ENCODE assay signal across 8 mouse cellular contexts in genomic region chr9:61012771-61013540, GRCm38 (mm10).
DNase-seq lines count a peak whose midpoint lies in the region; ATAC-seq and TF ChIP-seq lines count a peak whose summit lies in the region.

No protein-coding gene starts in this region.

- no peaks in the 10 kb centered on the region for H3K36me3 ChIP-seq in heart, embryonic 11.5 days (ENCODE audit: control insufficient read depth, insufficient read depth, low read length)
- no peaks in the 10 kb centered on the region for H3K36me3 ChIP-seq in intestine, postnatal 0 days (ENCODE audit: control insufficient read depth, insufficient read depth)
- no peaks in the 10 kb centered on the region for H3K36me3 ChIP-seq in liver, embryonic 14.5 days (replicated peaks; ENCODE audit: control insufficient read depth, insufficient read depth, low read depth)
- no peaks in the 10 kb centered on the region for H3K36me3 ChIP-seq in midbrain, embryonic 13.5 days

- peak; percentile 58 to 84 for DNase-seq in heart, adult 18-20 months
- DNase-seq in ZHBTc4 (ENCODE audit: low read depth, low spot score): peak; percentile 73
- DNase-seq in fat pad, adult 2 months (ENCODE audit: extremely low read depth, low read depth, low spot score): peak; percentile 97
- DNase-seq in liver, embryonic 14.5 days (ENCODE audit: low read depth in 3 of 3, low spot score in 3 of 3): peak in 1 of 3 experiments; percentile 50
- peak; percentile 87 to 92 for DNase-seq in right cerebral cortex, adult 2 months (ENCODE audit: low spot score in 2 of 2)

- WGBS in heart, embryonic 11.5 days (ENCODE audit: insufficient replicate concordance): 55% methylated on average over 19 of the region's 19 CpGs
- WGBS in intestine, postnatal 0 days: 64% methylated on average over 19 of the region's 19 CpGs
- 14% methylated on average over 19 of the region's 19 CpGs for WGBS in liver, embryonic 14.5 days (ENCODE audit: insufficient replicate concordance)
- WGBS in midbrain, embryonic 13.5 days: 73% methylated on average over 19 of the region's 19 CpGs

- TF ChIP-seq CTCF in intestine, postnatal 0 days (IDR thresholded peaks at IDR 0.05; ENCODE audit: low read depth): peak; percentile 33; the same call in 1 of the 2 replicates
- TF ChIP-seq CTCF in liver, embryonic 14.5 days (IDR thresholded peaks at IDR 0.05; ENCODE audit: low read depth): peak; percentile 37

- H3K4me2 ChIP-seq in heart, embryonic 11.5 days: no peak overlapping the region
- H3K4me2 ChIP-seq in intestine, postnatal 0 days (replicated peaks; ENCODE audit: low read depth): no peak overlapping the region
- H3K4me2 ChIP-seq in liver, embryonic 14.5 days (ENCODE audit: low read depth): no peak overlapping the region
- no peak overlapping the region for H3K4me2 ChIP-seq in midbrain, embryonic 13.5 days (replicated peaks)

- no peak overlapping the region for H3K27ac ChIP-seq in heart, embryonic 11.5 days (ENCODE audit: low read depth, low read length)
- no peak overlapping the region for H3K27ac ChIP-seq in intestine, postnatal 0 days (ENCODE audit: low read depth, low read length)
- no peak overlapping the region for H3K27ac ChIP-seq in liver, embryonic 14.5 days
- no peak overlapping the region for H3K27ac ChIP-seq in midbrain, embryonic 13.5 days

- no peak overlapping the region for H3K4me3 ChIP-seq in heart, embryonic 11.5 days (ENCODE audit: low read depth, low read length)
- H3K4me3 ChIP-seq in intestine, postnatal 0 days (ENCODE audit: low read depth, low read length): no peak overlapping the region
- H3K4me3 ChIP-seq in liver, embryonic 14.5 days (ENCODE audit: insufficient read depth in 1 of 2, low read depth in 2 of 2, low read length in 2 of 2): no peak overlapping the region
- H3K4me3 ChIP-seq in midbrain, embryonic 13.5 days (replicated peaks): no peak overlapping the region

- no peaks in the 10 kb centered on the region for H3K9me3 ChIP-seq in heart, embryonic 11.5 days (replicated peaks; ENCODE audit: control insufficient read depth, low read length)
- H3K9me3 ChIP-seq in intestine, postnatal 0 days (ENCODE audit: control insufficient read depth): no peaks in the 10 kb centered on the region
- H3K9me3 ChIP-seq in liver, embryonic 14.5 days (ENCODE audit: control insufficient read depth, low read length): no peaks in the 10 kb centered on the region
- peaks cover 6% of the 10 kb centered on the region; the same call in 1 of the 2 replicates for H3K9me3 ChIP-seq in midbrain, embryonic 13.5 days

- no peak overlapping the region for H3K9ac ChIP-seq in heart, embryonic 11.5 days (ENCODE audit: low read depth, low read length)
- no peak overlapping the region for H3K9ac ChIP-seq in intestine, postnatal 0 days (ENCODE audit: low read depth, low read length)
- no peak overlapping the region for H3K9ac ChIP-seq in liver, embryonic 14.5 days (replicated peaks)
- no peak overlapping the region for H3K9ac ChIP-seq in midbrain, embryonic 13.5 days (replicated peaks)

- no peak for TF ChIP-seq EP300 in liver, embryonic 14.5 days (IDR thresholded peaks at IDR 0.05; ENCODE audit: low read depth)

- no peaks in the 10 kb centered on the region for H3K4me1 ChIP-seq in heart, embryonic 11.5 days (ENCODE audit: control insufficient read depth, insufficient read depth, low read length)
- no peaks in the 10 kb centered on the region for H3K4me1 ChIP-seq in intestine, postnatal 0 days (replicated peaks; ENCODE audit: control insufficient read depth, insufficient read depth, low read length)
- no peaks in the 10 kb centered on the region for H3K4me1 ChIP-seq in liver, embryonic 14.5 days (replicated peaks; ENCODE audit: control insufficient read depth in 2 of 2, insufficient read depth in 2 of 2, low read length in 1 of 2)
- H3K4me1 ChIP-seq in midbrain, embryonic 13.5 days (replicated peaks): peaks cover 16% of the 10 kb centered on the region

- ATAC-seq in heart, embryonic 11.5 days (replicated peaks; ENCODE audit: insufficient number of reproducible peaks, low FRiP score, low TSS enrichment): no peak
- no peak for ATAC-seq in intestine, postnatal 0 days
- ATAC-seq in liver, embryonic 14.5 days (ENCODE audit: insufficient read depth): no peak
- ATAC-seq in midbrain, embryonic 13.5 days: no peak

- H3K27me3 ChIP-seq in heart, embryonic 11.5 days (ENCODE audit: control insufficient read depth, insufficient read depth, low read length): peaks cover 9% of the 10 kb centered on the region
- no peaks in the 10 kb centered on the region for H3K27me3 ChIP-seq in intestine, postnatal 0 days (replicated peaks; ENCODE audit: control insufficient read depth, insufficient read depth, low read length)
- no peaks in the 10 kb centered on the region for H3K27me3 ChIP-seq in liver, embryonic 14.5 days (ENCODE audit: control insufficient read depth, insufficient read depth, low read length)
- peaks cover 21% of the 10 kb centered on the region for H3K27me3 ChIP-seq in midbrain, embryonic 13.5 days
